Mouse (Mus musculus): Measurements from ENCODE around the gene Gm21800.
"Not testable (repeated sequence)": the region's sequence is repeated elsewhere in the genome, so short reads cannot be mapped to it uniquely, and the experiment has no call there.

The Gm21800 gene

GRCm38 (mm10) chrY:41406198-41406597 is at the start of gene Gm21800:
Gene Gm21800, plus strand, starts transcription at chrY:41406498.
- DNase-seq (ENCODE audit: low spot score): not testable (repeated sequence)
